Mouse (Mus musculus) ES-E14 (cell line): ENCODE measurements around the gene Mettl17. TPM values are rescaled to one million over a fixed set of nuclear protein-coding genes. Genes with fewer than 3 reads are reported as not detected.

Source experiments
- DNase-seq: peaks from one replicate; pipeline ENCODE4 v3.0.0-alpha.2; 2013; ENCODE audit warnings: low read depth, low spot score
- H3K27ac ChIP-seq: 2 replicates; pipeline ENCODE4 v1.5.1; 2012; ENCODE audit warnings: low read depth, mild to moderate bottlenecking, low read length, moderate library complexity, mixed read lengths; ENCODE audit not compliant: poor library complexity, insufficient read depth, severe bottlenecking
- H3K36me3 ChIP-seq: 2 replicates; pipeline ENCODE4 v1.6.1; 2012; ENCODE audit warnings: mild to moderate bottlenecking, low read length, moderate library complexity, mixed read lengths; ENCODE audit not compliant: control insufficient read depth, poor library complexity, insufficient read depth, severe bottlenecking
- H3K4me1 ChIP-seq, 2 experiments: fragments of 150-350 bp in 1 of 2; sonication (generic) in 1 of 2; 2 replicates each; pipeline ENCODE4 v1.6.1; 2012; ENCODE audit warnings: low read length in 2 of 2, mild to moderate bottlenecking in 1 of 2, mixed read lengths in 1 of 2; ENCODE audit not compliant: control insufficient read depth in 2 of 2, insufficient read depth in 2 of 2, poor library complexity in 1 of 2
- H3K4me3 ChIP-seq, 2 experiments: fragments of 150-350 bp in 1 of 2; sonication (generic) in 1 of 2; 2 replicates each; pipeline ENCODE4 v1.5.1; 2012; ENCODE audit warnings: low read length in 2 of 2, low read depth in 1 of 2, mild to moderate bottlenecking in 1 of 2, mixed read lengths in 1 of 2; ENCODE audit not compliant: insufficient read depth in 1 of 2, poor library complexity in 1 of 2, severe bottlenecking in 1 of 2
- H3K9ac ChIP-seq: 2 replicates; pipeline ENCODE4 v1.6.1; 2012; ENCODE audit warnings: low read depth, mild to moderate bottlenecking, low read length, mixed read lengths; ENCODE audit not compliant: poor library complexity, insufficient read depth, severe bottlenecking
- H3K9me3 ChIP-seq: fragments of 150-350 bp; sonication (generic); 2 replicates; pipeline ENCODE4 v1.6.1; 2012; ENCODE audit warnings: low read depth, mild to moderate bottlenecking, low read length; ENCODE audit not compliant: control insufficient read depth, insufficient read depth
- CHD2 ChIP-seq: IDR thresholded peaks from 2 replicates; pipeline ENCODE4 v1.6.1; 2014; ENCODE audit warnings: mild to moderate bottlenecking, low read depth, low read length, inconsistent platforms
- HCFC1 ChIP-seq: IDR thresholded peaks from 2 replicates; pipeline ENCODE4 v1.6.1; 2012; ENCODE audit warnings: low read length, inconsistent platforms, borderline replicate concordance; ENCODE audit not compliant: insufficient read depth
- MAFK ChIP-seq: IDR thresholded peaks from 2 replicates; pipeline ENCODE4 v1.6.1; 2014; ENCODE audit warnings: mild to moderate bottlenecking, low read depth, low read length, inconsistent platforms; ENCODE audit not compliant: insufficient read depth
- ZC3H11A ChIP-seq: IDR thresholded peaks from 2 replicates; pipeline ENCODE4 v1.6.1; 2012; ENCODE audit warnings: low read depth, mild to moderate bottlenecking, inconsistent platforms, low read length, borderline replicate concordance
- ZNF384 ChIP-seq: IDR thresholded peaks from 2 replicates; pipeline ENCODE4 v1.6.1; 2012; ENCODE audit warnings: low read depth, low read length, inconsistent platforms
- in situ Hi-C, 2 experiments: fragments of 600-800 bp; cut with MboI; formaldehyde crosslinking; loops; one replicate each; pipeline ENCODE4 v1.15.1; 2025; ENCODE audit warnings: low sequenced_read_pairs in 2 of 2, inconsistent platforms in 1 of 2; ENCODE audit not compliant: unreplicated experiment in 2 of 2
- total RNA-seq: library from RNA; depleted of rRNA; stranded (reverse); fragments of 300-350 nt; gene quantifications from 2 replicates; pipeline ENCODE4 v1.2.3, GENCODE M21; 2012

Gene Mettl17
- total RNA-seq, 1 experiment = 19.7 TPM

DNA sequence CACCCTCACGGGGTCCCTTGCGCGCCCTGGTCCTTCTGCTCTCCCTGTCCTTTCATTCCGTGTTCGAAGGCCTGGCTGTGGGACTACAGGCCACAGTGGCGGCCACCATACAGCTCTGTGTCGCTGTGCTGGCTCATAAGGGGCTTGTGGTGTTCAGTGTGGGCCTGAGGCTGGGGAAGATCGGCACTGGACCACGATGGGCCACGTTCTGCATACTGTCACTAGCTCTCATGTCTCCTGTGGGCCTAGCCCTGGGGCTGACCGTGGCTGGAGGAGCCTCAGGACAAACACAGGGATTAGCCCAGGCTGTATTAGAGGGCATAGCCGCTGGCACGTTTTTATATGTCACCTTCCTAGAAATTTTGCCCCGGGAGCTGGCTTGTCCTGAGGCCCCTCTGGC is 10.4 kb downstream of the Mettl17 start:
- Histone ChIP-seq H3K27ac (no peak overlapping the region), H3K9ac (no peak overlapping the region), H3K36me3 (peaks cover 15% of the 10 kb centered on the region), H3K4me1 (peaks cover 6 to 16% of the 10 kb centered on the region in 2 experiments; a peak in 2 of 4 replicates), H3K4me3 (no peak overlapping the region), H3K9me3 (no peaks in the 10 kb centered on the region)
- DNase-seq = no peak
- TF ChIP-seq ZNF384 = no peak
- no peak for TF ChIP-seq HCFC1
- TF ChIP-seq CHD2 = no peak
- no peak for TF ChIP-seq MAFK
- TF ChIP-seq ZC3H11A = no peak
- in situ Hi-C loops = no loop called here

DNA sequence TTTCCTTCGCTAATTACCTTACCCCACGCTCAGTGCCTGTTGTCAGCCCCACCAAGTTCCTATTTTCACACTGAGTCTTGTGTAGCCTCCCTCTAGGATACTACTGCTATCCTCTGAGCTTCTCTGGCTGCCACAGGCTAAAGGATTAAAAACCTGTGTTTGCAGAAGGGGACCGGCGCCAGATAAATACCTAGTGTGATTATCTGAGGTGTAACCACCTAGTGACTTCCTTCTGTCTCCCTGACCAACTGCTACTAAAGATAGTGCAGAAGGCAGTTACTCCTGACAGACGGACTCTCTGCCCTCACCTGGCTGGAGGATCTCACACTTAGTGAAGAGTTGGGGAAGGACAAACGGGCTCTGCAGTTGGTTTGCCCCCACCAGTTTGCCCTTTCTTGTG is 11.4 kb downstream of the Mettl17 start:
- Histone ChIP-seq H3K4me1 (peaks cover 6 to 16% of the 10 kb centered on the region in 2 experiments; a peak in 2 of 4 replicates), H3K9ac (no peak overlapping the region), H3K9me3 (no peaks in the 10 kb centered on the region), H3K4me3 (no peak overlapping the region), H3K27ac (no peak overlapping the region), H3K36me3 (peaks cover 8% of the 10 kb centered on the region)
- DNase-seq = no peak
- in situ Hi-C loops = no loop called here
- no peak for TF ChIP-seq CHD2
- TF ChIP-seq HCFC1 = no peak
- TF ChIP-seq MAFK = no peak
- TF ChIP-seq ZNF384 = no peak
- TF ChIP-seq ZC3H11A = no peak

DNA sequence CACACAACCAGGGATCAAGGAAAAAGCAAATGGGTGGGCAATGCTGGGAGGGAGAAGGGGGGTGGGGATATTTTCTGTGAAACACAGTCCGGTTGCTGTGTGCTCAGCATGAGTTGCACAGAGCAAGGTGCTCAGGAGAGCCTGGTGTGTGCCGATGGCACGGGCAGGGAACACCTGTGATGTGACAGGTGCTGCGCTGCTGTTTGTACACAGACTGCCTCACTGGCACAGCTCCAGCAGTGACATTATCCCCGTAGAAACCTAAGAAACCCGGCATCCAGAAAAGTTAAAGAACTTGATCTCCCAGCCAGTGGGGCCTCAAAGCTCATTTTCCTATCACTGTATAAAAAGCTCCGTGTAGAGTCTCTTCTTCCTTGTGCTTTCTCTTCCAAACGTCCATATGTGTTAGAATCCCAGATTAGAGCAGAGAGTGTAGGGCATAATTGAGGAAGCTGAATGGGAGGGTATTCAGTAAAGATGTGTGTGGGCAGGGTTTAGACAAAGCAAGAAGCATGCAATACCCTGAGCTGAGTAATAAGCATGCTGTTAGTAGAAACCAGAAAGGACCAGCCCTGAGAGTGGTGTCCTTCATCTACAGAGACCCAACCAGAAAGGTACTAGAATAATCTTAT is 12.0 kb downstream of the Mettl17 start:
- TF ChIP-seq CHD2 (no peak), HCFC1 (no peak), MAFK (no peak), ZNF384 (no peak), ZC3H11A (no peak)
- in situ Hi-C loops = no loop called here
- no peak overlapping the region for H3K9ac ChIP-seq
- H3K4me1 ChIP-seq = peaks cover 6 to 16% of the 10 kb centered on the region in 2 experiments; a peak in 2 of 4 replicates
- H3K36me3 ChIP-seq = peaks cover 2% of the 10 kb centered on the region
- no peak for DNase-seq
- no peak overlapping the region for H3K27ac ChIP-seq
- no peak overlapping the region for H3K4me3 ChIP-seq
- H3K9me3 ChIP-seq = no peaks in the 10 kb centered on the region

DNA sequence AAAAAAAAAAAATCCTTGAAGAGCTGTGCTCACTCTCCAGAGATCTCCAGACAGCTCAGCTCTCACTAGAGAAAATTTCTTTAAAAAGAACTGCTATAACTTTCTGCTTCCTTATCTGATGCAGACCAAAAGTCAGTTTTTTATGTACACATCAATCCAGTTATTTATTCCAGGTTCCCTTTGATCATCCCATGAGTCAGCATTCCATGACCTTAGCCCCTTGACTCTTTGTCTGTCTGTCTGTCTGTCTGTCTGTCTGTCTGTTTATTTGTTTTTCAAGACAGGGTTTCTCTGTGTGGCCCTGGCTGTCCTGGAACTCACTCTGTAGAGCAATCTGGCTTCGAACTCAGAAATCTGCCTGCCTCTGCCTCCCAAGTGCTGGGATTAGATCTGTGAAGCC is 14.7 kb downstream of the Mettl17 start:
- Histone ChIP-seq H3K4me1 (peaks cover under 1 to 10% of the 10 kb centered on the region in 2 experiments; a peak in 1 of 4 replicates), H3K27ac (no peak overlapping the region), H3K9me3 (no peaks in the 10 kb centered on the region), H3K36me3 (no peaks in the 10 kb centered on the region), H3K4me3 (no peak overlapping the region), H3K9ac (no peak overlapping the region)
- no peak for DNase-seq
- in situ Hi-C loops = no loop called here
- TF ChIP-seq CHD2 = no peak
- TF ChIP-seq ZC3H11A = no peak
